Mouse (Mus musculus) monocyte, adult 2 months (primary cell): ENCODE measurements around the gene Ube2e3.

Experiments
- DNase-seq, 2 experiments: peaks; one replicate each; pipeline ENCODE4 v3.0.0; 2022; ENCODE audit warnings: low spot score in 2 of 2, low read depth in 1 of 2

The Ube2e3 gene

GRCm38 (mm10) chr2:78867726-78868510 lies at the start of gene Ube2e3:
Gene Ube2e3 (plus strand): TSS chr2:78868124.
- DNase-seq = no peak

GRCm38 (mm10) chr2:78829887-78830286 lies 38.0 kb upstream of the Ube2e3 start:
- no peak for DNase-seq

DNA sequence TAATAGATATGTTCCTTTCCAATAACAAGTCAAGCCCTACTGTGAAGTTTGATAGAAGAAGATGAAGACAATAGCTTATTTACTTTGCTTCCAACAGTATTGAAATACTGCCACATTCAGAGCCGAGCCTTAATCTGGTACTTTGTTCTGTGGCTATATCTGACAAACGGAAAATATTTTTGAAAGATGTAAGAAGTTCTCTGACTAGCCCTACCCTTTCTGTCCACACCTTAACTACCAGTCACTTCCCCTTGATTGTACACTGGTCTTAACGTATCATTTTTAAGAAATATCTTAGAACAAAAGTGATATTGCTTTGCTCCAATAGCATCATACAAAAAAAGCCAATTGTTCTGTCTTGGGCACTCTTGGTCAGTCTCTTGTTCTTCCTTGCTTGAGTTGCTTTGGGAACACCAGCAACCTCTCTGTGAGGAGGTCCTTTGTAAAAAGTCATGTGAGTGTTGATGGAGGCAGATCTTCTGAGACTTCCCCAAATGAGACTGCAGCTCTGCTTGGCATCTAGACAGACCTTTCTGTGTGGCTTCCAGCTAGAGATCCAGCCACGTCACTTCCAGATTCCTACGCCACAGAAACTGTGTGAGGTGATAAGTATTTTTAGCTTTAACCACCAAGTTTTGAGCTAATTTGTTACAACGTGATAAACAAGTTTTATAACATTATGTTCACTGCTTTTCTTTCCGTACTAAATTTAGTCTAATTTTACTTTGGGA lies 26.3 kb upstream of the Ube2e3 start:
- no peak for DNase-seq

- no peak for DNase-seq
These were observed 23.6 kb upstream of the Ube2e3 start for GRCm38 (mm10) chr2:78844365-78844764.

DNA sequence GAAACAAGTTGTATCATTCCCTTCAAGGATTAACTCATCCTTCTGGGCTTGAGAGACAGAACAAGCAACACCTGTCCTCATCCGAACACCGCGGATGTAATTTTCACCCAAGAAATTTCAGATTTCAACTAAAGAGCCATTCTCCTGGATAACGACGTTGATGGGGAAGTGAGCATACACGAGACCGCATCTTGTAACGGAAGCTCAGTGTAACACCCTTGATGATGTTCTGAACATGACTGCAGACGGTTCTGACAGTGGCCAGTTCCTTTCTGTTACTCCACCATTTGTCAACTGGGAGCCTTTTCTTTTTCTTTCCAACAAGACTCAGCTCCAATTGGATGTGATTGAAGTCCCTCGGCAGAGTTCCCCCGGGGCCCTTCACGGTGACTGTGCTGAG lies 22.6 kb upstream of the Ube2e3 start:
- no peak for DNase-seq

GRCm38 (mm10) chr2:78845717-78846116 lies 22.2 kb upstream of the Ube2e3 start:
- DNase-seq = no peak

- DNase-seq = no peak
These were observed 13.6 kb upstream of the Ube2e3 start for GRCm38 (mm10) chr2:78854315-78854714.

- no peak for DNase-seq
These were observed 9.3 kb upstream of the Ube2e3 start for GRCm38 (mm10) chr2:78858628-78859027.

DNA sequence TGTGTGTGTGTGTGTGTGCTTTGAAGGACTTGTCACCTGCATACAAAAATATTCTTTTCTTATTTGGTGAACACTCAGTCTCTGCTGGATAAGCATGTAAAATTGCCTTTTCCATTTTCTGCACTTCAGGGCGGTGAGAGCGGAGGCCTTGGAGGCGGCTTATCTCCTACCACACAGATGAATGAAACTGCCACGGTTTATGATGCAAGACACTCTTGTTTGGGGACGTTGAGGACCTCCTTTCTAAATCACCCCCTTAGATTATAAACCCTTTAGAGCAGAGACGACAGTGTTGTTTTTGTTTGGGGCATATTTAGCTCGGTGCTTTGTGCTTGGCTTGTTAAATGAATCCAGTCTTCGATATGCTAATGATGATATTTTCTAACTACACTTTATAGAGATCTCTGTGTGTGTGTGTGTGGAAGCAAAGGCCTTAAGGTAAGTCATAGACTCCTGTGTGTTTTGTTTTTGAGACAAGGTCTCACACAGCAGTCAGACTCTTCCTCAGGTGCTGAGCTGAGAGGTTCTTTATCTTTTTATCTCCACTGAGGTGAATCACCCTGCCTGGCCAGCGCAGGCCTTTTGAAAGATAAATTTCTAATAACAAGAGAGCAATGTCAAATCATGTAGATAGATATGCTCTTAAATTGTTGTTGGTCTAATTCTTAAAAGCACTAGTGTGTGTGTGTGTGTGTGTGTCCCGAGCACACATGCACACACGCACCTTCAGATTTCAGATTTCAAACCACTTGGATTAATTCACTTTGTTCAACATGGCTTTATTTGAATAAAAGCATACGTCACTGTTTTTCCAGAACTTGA lies 8.4 kb upstream of the Ube2e3 start:
- no peak for DNase-seq

DNA sequence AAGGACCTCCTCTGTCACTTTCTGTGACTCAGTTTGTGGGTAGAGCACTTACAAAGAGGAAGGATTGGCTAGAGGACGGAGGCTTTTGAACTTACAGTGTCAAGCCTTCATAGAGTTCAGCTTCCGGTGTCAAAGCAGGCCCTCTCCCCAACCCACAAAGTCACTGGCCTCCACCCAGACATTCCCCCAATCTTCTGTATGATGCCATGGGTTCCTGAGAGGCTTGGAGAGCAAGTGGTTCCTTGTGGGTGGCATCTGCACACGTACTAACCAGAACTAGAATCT lies 7.9 kb upstream of the Ube2e3 start:
- no peak for DNase-seq

DNA sequence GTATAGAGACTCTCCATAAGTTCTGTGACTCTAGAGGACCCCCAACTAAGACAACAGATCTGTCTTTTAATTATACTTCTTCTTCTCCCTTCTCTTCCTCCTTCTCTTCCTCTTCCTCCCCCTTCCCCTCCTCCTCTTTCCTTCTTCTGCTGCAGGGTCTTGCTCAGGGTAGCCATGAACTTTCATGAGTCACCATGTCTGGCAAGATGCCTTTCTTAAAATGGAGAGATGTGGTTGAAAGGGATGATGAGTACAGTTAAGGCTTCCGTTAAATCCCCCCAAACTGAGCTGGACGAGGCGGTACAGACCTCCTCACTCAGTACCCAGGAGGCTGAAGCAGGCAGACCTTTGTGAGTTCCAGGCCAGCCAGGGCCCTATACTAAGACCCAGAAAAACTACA lies 3.8 kb upstream of the Ube2e3 start:
- DNase-seq = no peak

- no peak for DNase-seq
These were observed 3.1 kb upstream of the Ube2e3 start for GRCm38 (mm10) chr2:78864866-78865265.

DNA sequence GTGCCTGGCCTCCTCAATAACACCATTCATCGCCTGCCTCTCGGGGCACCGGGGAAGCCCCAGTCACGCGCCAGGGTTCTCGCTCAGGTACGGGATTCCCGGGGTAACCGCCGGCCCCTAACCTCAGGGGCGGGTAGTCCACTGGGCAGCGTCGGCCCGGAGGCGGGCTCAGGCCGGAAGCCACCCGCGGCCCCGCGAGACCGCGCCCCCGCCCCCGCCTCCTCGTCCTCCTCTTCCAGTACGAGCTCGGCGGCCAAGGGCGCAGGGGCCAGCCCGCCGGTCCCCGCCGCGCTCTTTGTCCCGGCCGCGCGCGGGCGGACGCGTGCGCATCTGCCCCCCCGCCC lies 559 bp downstream of the Ube2e3 start:
- DNase-seq = peak; percentile 42 to 69

DNA sequence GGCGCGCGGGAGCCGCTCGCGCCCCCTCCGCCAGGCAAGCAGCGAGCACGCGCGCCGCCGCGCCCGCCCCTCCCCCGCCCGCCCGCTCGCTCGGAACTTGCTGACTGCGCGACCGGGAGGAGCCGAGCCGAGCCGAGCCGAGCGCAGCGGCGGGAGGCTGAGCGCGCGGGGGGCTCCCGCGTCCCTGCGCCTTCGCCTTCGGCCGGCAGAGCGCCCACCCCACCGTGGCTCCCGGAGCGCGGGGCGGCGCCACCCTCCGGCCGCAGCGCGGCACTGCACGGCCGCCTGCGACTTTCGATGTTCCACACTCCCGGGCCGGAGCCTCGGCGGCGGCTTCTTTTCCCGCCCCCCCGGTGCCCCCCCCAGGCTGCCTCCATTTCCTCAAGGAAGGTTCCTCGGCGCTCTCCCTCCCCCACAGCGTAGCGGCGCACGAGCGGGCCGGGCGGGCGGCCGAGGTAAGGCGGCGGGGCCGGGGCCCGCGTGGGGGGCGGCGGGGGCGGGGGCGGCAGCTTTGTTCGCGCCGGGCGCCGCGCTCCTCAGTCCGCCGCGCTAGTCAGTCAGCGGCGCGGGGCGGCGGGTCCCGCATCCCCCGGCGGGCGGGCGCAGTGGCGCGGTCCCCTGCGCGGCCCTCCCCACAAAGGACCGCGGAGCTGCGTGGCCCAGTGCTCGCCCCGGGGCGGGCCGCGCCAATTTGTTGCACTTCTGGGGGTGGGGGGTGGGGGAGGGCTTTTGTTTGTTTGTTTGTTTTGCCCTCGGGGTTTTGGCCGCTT lies 1.2 kb downstream of the Ube2e3 start:
- DNase-seq = peak; percentile 23 to 41

DNA sequence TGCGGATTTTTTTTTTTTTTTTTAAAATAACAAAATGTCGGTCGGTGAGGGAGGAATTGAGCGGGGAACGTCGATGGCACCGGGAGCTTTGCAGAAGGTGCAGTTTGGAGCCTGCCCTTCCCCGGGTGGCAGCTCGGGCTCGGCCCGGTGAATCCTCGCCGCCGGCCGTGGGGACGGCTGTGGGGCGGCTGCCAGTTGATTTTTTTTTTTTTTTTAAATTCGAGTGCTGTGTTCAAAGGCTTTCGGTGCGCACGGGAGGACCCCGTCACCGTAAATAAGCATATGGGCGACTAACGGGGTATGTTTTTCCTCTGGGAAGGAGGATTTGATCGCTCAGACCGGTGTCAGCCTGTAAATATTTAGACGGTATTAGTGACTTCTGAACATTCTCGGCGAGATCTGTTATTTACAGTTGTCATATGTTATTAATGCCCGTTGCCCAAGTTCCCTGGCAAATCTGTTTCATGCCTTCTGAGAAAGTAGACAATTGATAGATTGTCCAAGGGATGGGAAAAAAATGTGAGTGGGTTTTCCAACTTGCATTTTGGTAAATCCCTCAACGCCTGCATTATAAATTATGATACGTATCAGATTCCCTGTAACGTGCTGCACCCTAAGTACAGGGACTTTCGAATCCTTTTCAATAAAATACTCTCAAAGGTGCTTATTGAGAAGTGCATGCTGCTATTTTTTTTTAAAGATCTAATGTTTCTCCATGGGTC lies 2.0 kb downstream of the Ube2e3 start:
- DNase-seq = no peak

DNA sequence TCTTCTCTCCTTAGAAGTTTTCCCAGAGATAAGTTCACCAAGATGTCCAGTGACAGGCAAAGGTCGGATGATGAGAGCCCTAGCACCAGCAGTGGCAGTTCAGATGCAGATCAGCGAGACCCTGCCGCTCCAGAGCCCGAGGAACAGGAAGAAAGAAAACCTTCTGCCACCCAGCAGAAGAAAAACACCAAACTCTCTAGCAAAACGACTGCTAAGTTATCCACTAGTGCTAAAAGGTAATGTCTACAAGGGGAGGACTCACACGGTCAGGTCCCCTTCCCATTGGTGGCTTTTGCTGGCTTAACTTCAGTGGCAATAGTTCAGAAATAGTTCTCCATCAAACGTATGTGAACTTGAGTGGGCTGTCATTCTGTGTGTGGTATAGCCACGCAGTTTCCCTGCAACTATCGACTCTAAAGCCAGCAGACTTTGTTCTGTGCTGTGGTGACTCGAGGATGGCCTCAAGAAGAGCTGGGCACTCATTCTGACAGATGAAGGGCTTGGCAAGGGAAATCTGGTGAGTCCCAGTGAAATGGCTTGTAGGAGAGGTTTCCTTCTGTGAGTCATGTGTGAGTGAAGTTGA lies 2.6 kb downstream of the Ube2e3 start:
- DNase-seq = no peak

DNA sequence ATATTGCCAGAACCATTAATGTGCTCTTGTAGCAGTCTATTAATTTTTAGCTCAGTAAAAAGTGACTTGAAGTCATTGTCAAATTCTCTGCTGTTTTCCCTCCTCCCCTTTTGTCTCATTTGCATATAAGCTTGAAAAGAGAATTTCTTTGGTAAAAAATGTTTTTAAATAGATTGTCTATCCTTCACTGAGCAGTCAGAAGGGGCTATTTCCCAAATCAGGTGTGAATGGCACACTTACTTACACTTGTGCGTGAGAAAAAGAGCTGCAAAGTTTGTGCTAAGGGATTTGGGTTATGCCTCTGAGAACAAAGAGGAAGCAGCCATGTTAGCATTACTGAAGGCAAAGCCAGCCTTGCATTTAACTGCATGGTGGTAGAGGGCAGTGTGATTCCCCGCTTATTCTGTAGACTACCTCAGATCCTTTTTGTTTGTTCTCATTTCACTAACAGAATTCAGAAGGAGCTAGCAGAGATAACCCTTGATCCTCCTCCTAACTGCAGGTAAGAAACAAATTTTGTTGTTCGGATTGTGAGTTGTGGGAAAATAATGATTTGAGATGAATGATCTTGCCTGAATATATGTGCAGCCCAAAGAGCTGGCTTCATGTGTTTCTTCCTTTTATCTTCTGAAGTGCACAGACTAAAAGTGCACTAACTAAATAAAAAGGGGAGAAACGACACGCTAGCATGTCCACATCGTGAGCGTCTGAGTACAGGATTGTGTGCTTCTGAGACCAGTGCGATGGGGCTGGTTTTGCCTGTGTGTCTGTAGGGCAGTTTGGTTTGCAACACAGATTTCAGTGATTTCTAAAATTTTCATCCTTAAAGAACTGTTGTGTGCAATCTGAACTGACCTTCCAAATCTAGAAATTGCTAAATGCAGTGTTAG lies 4.3 kb downstream of the Ube2e3 start:
- no peak for DNase-seq

- no peak for DNase-seq
These were observed 6.0 kb downstream of the Ube2e3 start for GRCm38 (mm10) chr2:78873946-78874345.

DNA sequence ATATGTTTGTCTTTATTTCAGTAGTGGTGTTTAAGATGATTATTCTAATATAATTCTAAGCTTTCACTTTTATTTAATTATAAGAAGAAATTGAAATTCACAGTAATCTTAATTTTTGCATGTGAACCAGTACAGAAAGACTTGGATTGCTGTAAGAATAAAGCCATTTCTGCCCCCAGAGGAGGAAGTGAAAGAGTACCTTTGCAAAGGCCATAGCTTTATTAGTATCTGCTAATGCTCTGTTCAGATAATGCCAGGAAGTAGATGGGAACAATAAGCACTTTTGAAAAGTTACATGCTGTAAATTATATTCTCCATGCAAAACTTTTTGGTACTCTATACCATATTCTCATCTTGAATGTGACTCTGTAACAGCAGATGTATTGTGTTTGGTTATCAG lies 8.1 kb downstream of the Ube2e3 start:
- no peak for DNase-seq
